Mouse (Mus musculus) myocyte (in vitro differentiated cells): Measurements from ENCODE around the gene Rhbdd1. TPM values are rescaled to one million over a fixed set of nuclear protein-coding genes. Genes with fewer than 3 reads are reported as not detected.

ENCODE experiments used
- H3K27me3 ChIP-seq: one replicate; pipeline ENCODE4 v1.6.1; 2011; ENCODE audit not compliant: control insufficient read depth, insufficient read depth, insufficient read length
- H3K36me3 ChIP-seq: one replicate; pipeline ENCODE4 v1.6.1; 2011; ENCODE audit not compliant: control insufficient read depth, insufficient read depth
- H3K4me2 ChIP-seq: one replicate; pipeline ENCODE4 v1.6.1; 2011; ENCODE audit warnings: low read depth, control low read depth
- H3K4me3 ChIP-seq: one replicate; pipeline ENCODE4 v1.5.1; 2011; ENCODE audit warnings: mild to moderate bottlenecking, control low read depth, moderate library complexity
- H3K79me2 ChIP-seq: one replicate; pipeline ENCODE4 v1.6.1; 2011; ENCODE audit not compliant: control insufficient read depth, insufficient read depth
- H3ac ChIP-seq: one replicate; pipeline ENCODE4 v1.6.1; 2011; ENCODE audit not compliant: control insufficient read depth, insufficient read length
- CEBPB ChIP-seq: IDR thresholded peaks from 2 replicates; pipeline ENCODE4 v1.6.1; 2011; ENCODE audit warnings: mild to moderate bottlenecking, moderate library complexity; ENCODE audit not compliant: poor library complexity, insufficient read depth, severe bottlenecking
- E2F4 ChIP-seq: IDR thresholded peaks from one replicate; pipeline ENCODE4 v1.6.1; 2011; ENCODE audit warnings: mild to moderate bottlenecking, control low read depth, moderate library complexity; ENCODE audit not compliant: insufficient read depth
- MAX ChIP-seq: IDR thresholded peaks from one replicate; pipeline ENCODE4 v1.6.1; 2011; ENCODE audit warnings: low read depth, mild to moderate bottlenecking, control low read depth
- MYOD1 ChIP-seq, 3 experiments: IDR thresholded peaks; one replicate each; pipeline ENCODE4 v1.6.1; 2011; ENCODE audit warnings: control low read depth in 2 of 3, low read depth in 2 of 3, mild to moderate bottlenecking in 2 of 3, moderate library complexity in 1 of 3; ENCODE audit not compliant: insufficient read length in 2 of 3, control insufficient read depth in 1 of 3
- MYOG ChIP-seq, 3 experiments: IDR thresholded peaks; one replicate each; pipeline ENCODE4 v1.6.1; 2011; ENCODE audit warnings: control low read depth in 2 of 3, low read depth in 2 of 3, mild to moderate bottlenecking in 2 of 3; ENCODE audit not compliant: insufficient read length in 2 of 3, control insufficient read depth in 1 of 3, insufficient read depth in 1 of 3
- POLR2AphosphoS2 ChIP-seq: IDR thresholded peaks from one replicate; pipeline ENCODE4 v1.6.1; 2011; ENCODE audit warnings: low read depth, control low read depth; ENCODE audit not compliant: insufficient read length
- REST ChIP-seq: IDR thresholded peaks from one replicate; pipeline ENCODE4 v1.6.1; 2011; ENCODE audit warnings: mild to moderate bottlenecking, control low read depth, moderate library complexity; ENCODE audit not compliant: insufficient read depth, insufficient read length
- SRF ChIP-seq: IDR thresholded peaks from one replicate; pipeline ENCODE4 v1.6.1; 2011; ENCODE audit warnings: low read depth; ENCODE audit not compliant: control insufficient read depth, insufficient read length
- TCF12 ChIP-seq: IDR thresholded peaks from one replicate; pipeline ENCODE4 v1.6.1; 2011; ENCODE audit warnings: mild to moderate bottlenecking, control low read depth; ENCODE audit not compliant: poor library complexity, insufficient read depth, severe bottlenecking
- USF1 ChIP-seq: IDR thresholded peaks from one replicate; pipeline ENCODE4 v1.6.1; 2011; ENCODE audit warnings: low read depth, mild to moderate bottlenecking, control low read depth, moderate library complexity
- polyA plus RNA-seq: library from polyadenylated mRNA; unstranded; fragments of >200 nt; fragmentation: generic; extraction: Trizol; gene quantifications from one replicate; pipeline ENCODE4 v1.2.1, GENCODE M21; 2012; ENCODE audit warnings: missing spikeins

The Rhbdd1 gene
- polyA plus RNA-seq, 1 experiment, result 43.3 TPM

- Histone ChIP-seq H3K79me2 (no peaks in the 10 kb centered on the region), H3K4me2 (peak overlapping the region; percentile 46), H3K36me3 (no peaks in the 10 kb centered on the region), H3ac (no peak overlapping the region), H3K27me3 (no peaks in the 10 kb centered on the region), H3K4me3 (no peak overlapping the region)
- TF ChIP-seq USF1, result no peak
- TF ChIP-seq MAX, result no peak
- TF ChIP-seq MYOD1 (IDR thresholded peaks at IDR 0.05; ENCODE audit: control insufficient read depth in 1 of 3, insufficient read length in 2 of 3, low read depth in 2 of 3), result no peak
Measured at GRCm38 (mm10) chr1:82476256-82476655, 160.0 kb downstream of the Rhbdd1 start.

GRCm38 (mm10) chr1:82476746-82477145 lies 160.5 kb downstream of the Rhbdd1 start:
- no peak overlapping the region for H3ac ChIP-seq
- H3K36me3 ChIP-seq, result no peaks in the 10 kb centered on the region
- H3K79me2 ChIP-seq, result no peaks in the 10 kb centered on the region
- H3K4me3 ChIP-seq, result no peak overlapping the region
- TF ChIP-seq TCF12 (no peak), E2F4 (no peak), POLR2AphosphoS2 (no peak), REST (no peak), CEBPB (no peak), SRF (no peak), MYOD1 (IDR thresholded peaks at IDR 0.05; ENCODE audit: control insufficient read depth in 1 of 3, insufficient read length in 2 of 3, low read depth in 2 of 3) (no peak), MYOG (IDR thresholded peaks at IDR 0.05; ENCODE audit: control insufficient read depth in 1 of 3, insufficient read depth in 1 of 3, insufficient read length in 2 of 3, low read depth in 2 of 3) (no peak), MAX (no peak), USF1 (no peak)
- H3K4me2 ChIP-seq, result no peak overlapping the region
- H3K27me3 ChIP-seq, result no peaks in the 10 kb centered on the region

GRCm38 (mm10) chr1:82479696-82480487 lies 163.6 kb downstream of the Rhbdd1 start:
- Histone ChIP-seq H3K36me3 (no peaks in the 10 kb centered on the region), H3K4me2 (no peak overlapping the region), H3K27me3 (no peaks in the 10 kb centered on the region), H3K4me3 (no peak overlapping the region), H3K79me2 (no peaks in the 10 kb centered on the region), H3ac (no peak overlapping the region)
- TF ChIP-seq MYOD1 (IDR thresholded peaks at IDR 0.05; ENCODE audit: control insufficient read depth in 1 of 3, insufficient read length in 2 of 3, low read depth in 2 of 3), result no peak

- TF ChIP-seq MYOG (IDR thresholded peaks at IDR 0.05; ENCODE audit: control insufficient read depth in 1 of 3, insufficient read depth in 1 of 3, insufficient read length in 2 of 3, low read depth in 2 of 3), result no peak
- TF ChIP-seq USF1, result no peak
- TF ChIP-seq MAX, result no peak
- no peak for TF ChIP-seq REST
- Histone ChIP-seq H3K36me3 (no peaks in the 10 kb centered on the region), H3K4me2 (no peak overlapping the region), H3ac (no peak overlapping the region), H3K27me3 (no peaks in the 10 kb centered on the region), H3K79me2 (no peaks in the 10 kb centered on the region), H3K4me3 (no peak overlapping the region)
Measured at GRCm38 (mm10) chr1:82482371-82482770, 166.1 kb downstream of the Rhbdd1 start.

GRCm38 (mm10) chr1:82486371-82486770 lies 170.1 kb downstream of the Rhbdd1 start:
- TF ChIP-seq USF1, result no peak
- TF ChIP-seq MYOG (IDR thresholded peaks at IDR 0.05; ENCODE audit: control insufficient read depth in 1 of 3, insufficient read depth in 1 of 3, insufficient read length in 2 of 3, low read depth in 2 of 3), result no peak
- TF ChIP-seq MYOD1 (IDR thresholded peaks at IDR 0.05; ENCODE audit: control insufficient read depth in 1 of 3, insufficient read length in 2 of 3, low read depth in 2 of 3), result no peak
- no peak for TF ChIP-seq SRF
- Histone ChIP-seq H3K4me3 (no peak overlapping the region), H3ac (no peak overlapping the region)

GRCm38 (mm10) chr1:82491954-82492353 lies 175.7 kb downstream of the Rhbdd1 start:
- Histone ChIP-seq H3K4me2 (no peak overlapping the region), H3K27me3 (peaks cover 11% of the 10 kb centered on the region), H3ac (no peak overlapping the region), H3K79me2 (no peaks in the 10 kb centered on the region), H3K4me3 (no peak overlapping the region), H3K36me3 (no peaks in the 10 kb centered on the region)
- TF ChIP-seq E2F4 (no peak), SRF (no peak), MYOG (IDR thresholded peaks at IDR 0.05; ENCODE audit: control insufficient read depth in 1 of 3, insufficient read depth in 1 of 3, insufficient read length in 2 of 3, low read depth in 2 of 3) (no peak), POLR2AphosphoS2 (no peak), REST (no peak), TCF12 (no peak)

More at GRCm38 (mm10) chr1:82486371-82486770, 170.1 kb downstream of the Rhbdd1 start:
- H3K79me2 ChIP-seq, result no peaks in the 10 kb centered on the region
- H3K36me3 ChIP-seq, result no peaks in the 10 kb centered on the region
- H3K4me2 ChIP-seq, result no peak overlapping the region
- peaks cover 6% of the 10 kb centered on the region for H3K27me3 ChIP-seq

Other genes with a start within 250 kb of the Rhbdd1 start
- gene Gm9747, start 83.3 kb upstream of the Rhbdd1 start, polyA plus RNA-seq, result 4.0 TPM
- gene Irs1, start 25.0 kb upstream of the Rhbdd1 start, polyA plus RNA-seq, result 3.9 TPM